Mouse (Mus musculus) splenic B cell, adult 2 months (primary cell): ENCODE data around the gene Epb41l2.

Source experiments
- DNase-seq: peaks from one replicate; pipeline ENCODE4 v3.0.0-alpha.2; 2011; ENCODE audit warnings: low read depth, low spot score
- H3K27me3 ChIP-seq: 2 replicates; pipeline ENCODE4 v1.6.1; 2012; ENCODE audit warnings: mild to moderate bottlenecking, low read length, moderate library complexity, mixed read lengths; ENCODE audit not compliant: control insufficient read depth, poor library complexity, insufficient read depth, severe bottlenecking
- H3K36me3 ChIP-seq: 2 replicates; pipeline ENCODE4 v1.6.1; 2012; ENCODE audit warnings: mild to moderate bottlenecking, low read length, moderate library complexity, mixed read lengths; ENCODE audit not compliant: control insufficient read depth, poor library complexity, insufficient read depth, severe bottlenecking

Gene Epb41l2

GRCm38 (mm10) chr10:25340675-25341074, 18.9 kb upstream of the Epb41l2 start:
- DNase-seq, result no peak
- Histone ChIP-seq H3K27me3 (no peaks in the 10 kb centered on the region), H3K36me3 (no peaks in the 10 kb centered on the region)

- H3K36me3 ChIP-seq, result no peaks in the 10 kb centered on the region
- H3K27me3 ChIP-seq, result no peaks in the 10 kb centered on the region
- peak; percentile 28 for DNase-seq
Measured at GRCm38 (mm10) chr10:25342801-25343200, 16.8 kb upstream of the Epb41l2 start.

GRCm38 (mm10) chr10:25353941-25354340, 5.7 kb upstream of the Epb41l2 start:
- DNase-seq, result no peak
- no peaks in the 10 kb centered on the region for H3K27me3 ChIP-seq
- H3K36me3 ChIP-seq, result no peaks in the 10 kb centered on the region

- H3K36me3 ChIP-seq, result no peaks in the 10 kb centered on the region
- no peak for DNase-seq
- H3K27me3 ChIP-seq, result no peaks in the 10 kb centered on the region
Measured at GRCm38 (mm10) chr10:25354390-25354789, 5.2 kb upstream of the Epb41l2 start.

- H3K27me3 ChIP-seq, result no peaks in the 10 kb centered on the region
- DNase-seq, result peak; percentile 50
- no peaks in the 10 kb centered on the region for H3K36me3 ChIP-seq
Measured at GRCm38 (mm10) chr10:25359959-25360811, 587 bp downstream of the Epb41l2 start.

- no peaks in the 10 kb centered on the region for H3K36me3 ChIP-seq
- no peaks in the 10 kb centered on the region for H3K27me3 ChIP-seq
- peak; percentile 23 for DNase-seq
Measured at GRCm38 (mm10) chr10:25362235-25362634, 2.6 kb downstream of the Epb41l2 start.

GRCm38 (mm10) chr10:25365158-25365557, 5.6 kb downstream of the Epb41l2 start:
- no peaks in the 10 kb centered on the region for H3K36me3 ChIP-seq
- no peaks in the 10 kb centered on the region for H3K27me3 ChIP-seq
- DNase-seq, result no peak

GRCm38 (mm10) chr10:25365708-25366107, 6.1 kb downstream of the Epb41l2 start:
- Histone ChIP-seq H3K36me3 (no peaks in the 10 kb centered on the region), H3K27me3 (no peaks in the 10 kb centered on the region)
- no peak for DNase-seq

- H3K27me3 ChIP-seq, result no peaks in the 10 kb centered on the region
- DNase-seq, result peak; percentile 90
Measured at GRCm38 (mm10) chr10:25366691-25367090, 7.1 kb downstream of the Epb41l2 start.

GRCm38 (mm10) chr10:25368928-25369327, 9.3 kb downstream of the Epb41l2 start:
- no peak for DNase-seq
- Histone ChIP-seq H3K27me3 (no peaks in the 10 kb centered on the region), H3K36me3 (no peaks in the 10 kb centered on the region)

More at GRCm38 (mm10) chr10:25366691-25367090, 7.1 kb downstream of the Epb41l2 start:
- no peaks in the 10 kb centered on the region for H3K36me3 ChIP-seq

GRCm38 (mm10) chr10:25369691-25370090, 10.1 kb downstream of the Epb41l2 start:
- no peaks in the 10 kb centered on the region for H3K27me3 ChIP-seq
- H3K36me3 ChIP-seq, result no peaks in the 10 kb centered on the region
- DNase-seq, result no peak

GRCm38 (mm10) chr10:25371336-25371735, 11.7 kb downstream of the Epb41l2 start:
- no peak for DNase-seq
- Histone ChIP-seq H3K36me3 (no peaks in the 10 kb centered on the region), H3K27me3 (no peaks in the 10 kb centered on the region)

- DNase-seq, result no peak
- no peaks in the 10 kb centered on the region for H3K27me3 ChIP-seq
- no peaks in the 10 kb centered on the region for H3K36me3 ChIP-seq
Measured at GRCm38 (mm10) chr10:25371915-25372371, 12.3 kb downstream of the Epb41l2 start.

- Histone ChIP-seq H3K27me3 (no peaks in the 10 kb centered on the region), H3K36me3 (no peaks in the 10 kb centered on the region)
- DNase-seq, result no peak
Measured at GRCm38 (mm10) chr10:25372510-25373148, 13.0 kb downstream of the Epb41l2 start.

GRCm38 (mm10) chr10:25375036-25375435, 15.4 kb downstream of the Epb41l2 start:
- Histone ChIP-seq H3K36me3 (no peaks in the 10 kb centered on the region), H3K27me3 (no peaks in the 10 kb centered on the region)
- DNase-seq, result no peak
